22 mouse cellular contexts compared by ENCODE assay signal in genomic region chr16:95427512-95427911, GRCm38 (mm10).
DNase-seq lines count a peak whose midpoint lies in the region; ATAC-seq and TF ChIP-seq lines count a peak whose summit lies in the region.
"Had no signal": no experiment of that assay in that cellular context is flagged by ENCODE, and none has a peak within 500 bp of the region (broad histone marks: within the 10 kb centered on the region; RNA-seq: fewer than 3 reads in every experiment).

No protein-coding gene starts in this region.

- TF ChIP-seq CTCF in CH12.LX (conservative IDR thresholded peaks at IDR 0.05 in 1 of 2, IDR thresholded peaks at IDR 0.05 in 1 of 2; ENCODE audit: low read depth in 2 of 2, low read length in 2 of 2): no peak

- peak; percentile 48; the same call in 1 of the 2 replicates for TF ChIP-seq EP300 in CH12.LX (IDR thresholded peaks at IDR 0.05; ENCODE audit: low read length)

- H3K4me1 ChIP-seq in midbrain, embryonic 11.5 days (ENCODE audit: control insufficient read depth, insufficient read depth, low read length): no peaks in the 10 kb centered on the region
- H3K4me1 ChIP-seq in midbrain, embryonic 10.5 days: no peaks in the 10 kb centered on the region
- peaks cover 37 to 70% of the 10 kb centered on the region in 2 experiments for H3K4me1 ChIP-seq in CH12.LX (ENCODE audit: control insufficient read depth in 1 of 2, insufficient read depth in 2 of 2)
- peaks cover 50% of the 10 kb centered on the region for H3K4me1 ChIP-seq in limb, embryonic 10.5 days
- H3K4me1 ChIP-seq: hindbrain, embryonic 15.5 days had no signal

- no peak for ATAC-seq in midbrain, embryonic 11.5 days (ENCODE audit: low FRiP score)
- 0 out of 2 replicates have a peak, but pooled peaks have one; percentile 34 for ATAC-seq in neutrophil, adult 5-6 weeks (ENCODE audit: extremely low read depth, insufficient number of reproducible peaks, low FRiP score, poor library complexity, severe bottlenecking)
- ATAC-seq in megakaryocyte, adult 5-6 weeks (ENCODE audit: poor library complexity, severe bottlenecking): no peak
- ATAC-seq: forebrain, embryonic 14.5 days had no signal

- no peaks in the 10 kb centered on the region for H3K9me3 ChIP-seq in midbrain, embryonic 11.5 days (ENCODE audit: control insufficient read depth, low read length)
- H3K9me3 ChIP-seq in midbrain, embryonic 10.5 days (replicated peaks): no peaks in the 10 kb centered on the region
- H3K9me3 ChIP-seq in CH12.LX (replicated peaks; ENCODE audit: low read length): no peaks in the 10 kb centered on the region
- H3K9me3 ChIP-seq in limb, embryonic 10.5 days (replicated peaks): no peaks in the 10 kb centered on the region
- H3K9me3 ChIP-seq: embryonic facial prominence, embryonic 15.5 days; forebrain, embryonic 10.5 days; G1E; heart, embryonic 13.5 days; hindbrain, embryonic 15.5 days had no signal

- H3K9ac ChIP-seq in midbrain, embryonic 11.5 days (ENCODE audit: low read length): no peak overlapping the region
- no peak overlapping the region for H3K9ac ChIP-seq in CH12.LX (ENCODE audit: insufficient read depth, low read depth)
- H3K9ac ChIP-seq: embryonic facial prominence, embryonic 15.5 days; heart, embryonic 13.5 days; hindbrain, embryonic 15.5 days had no signal

- no peaks in the 10 kb centered on the region for H3K27me3 ChIP-seq in midbrain, embryonic 11.5 days (ENCODE audit: control insufficient read depth, insufficient read depth, low read length)
- no peaks in the 10 kb centered on the region for H3K27me3 ChIP-seq in midbrain, embryonic 10.5 days (ENCODE audit: low read depth, poor library complexity, severe bottlenecking)
- H3K27me3 ChIP-seq in CH12.LX (replicated peaks): no peaks in the 10 kb centered on the region
- no peaks in the 10 kb centered on the region for H3K27me3 ChIP-seq in limb, embryonic 10.5 days (ENCODE audit: low read depth, poor library complexity, severe bottlenecking)
- H3K27me3 ChIP-seq: embryonic facial prominence, embryonic 15.5 days; heart, embryonic 13.5 days; hindbrain, embryonic 15.5 days had no signal

- peak; percentile 35 for DNase-seq in midbrain, embryonic 11.5 days (ENCODE audit: low spot score, missing footprints)
- DNase-seq in midbrain, embryonic 10.5 days (ENCODE audit: low spot score): no peak
- DNase-seq in CH12.LX (ENCODE audit: extremely low read depth): no peak
- no peak for DNase-seq in limb, embryonic 10.5 days (ENCODE audit: low spot score)
- no peak for DNase-seq in cerebellum, adult 11 months
- DNase-seq: adrenal gland, postnatal 14 days; cerebellum, adult 2 months; cerebellum, postnatal 14 days; embryo, embryonic 11 days; gastrocnemius, adult 2 months; gastrocnemius, postnatal 25 days; heart, adult 11 months; heart, postnatal 36 days had no signal

- in situ Hi-C loops in CH12.LX (cut with MboI; ENCODE audit: low pct_ligation_motif_present, low pct_unique_long_range_greater_than_20kb, low sequenced_read_pairs): no loop called here

- no peaks in the 10 kb centered on the region for H3K79me2 ChIP-seq in CH12.LX (replicated peaks; ENCODE audit: control insufficient read depth, extremely low read depth, insufficient read depth, poor library complexity, severe bottlenecking)

- no peak overlapping the region for H3K4me3 ChIP-seq in midbrain, embryonic 11.5 days (ENCODE audit: low read depth, low read length)
- H3K4me3 ChIP-seq in midbrain, embryonic 10.5 days: no peak overlapping the region
- H3K4me3 ChIP-seq in CH12.LX (replicated peaks in 1 of 3; ENCODE audit: low read depth in 2 of 3, low read length in 2 of 3, poor library complexity in 1 of 3): no peak overlapping the region
- no peak overlapping the region for H3K4me3 ChIP-seq in limb, embryonic 10.5 days
- H3K4me3 ChIP-seq: embryonic facial prominence, embryonic 15.5 days; erythroblast, embryonic 14.5 days; forebrain, embryonic 10.5 days; gastrocnemius, adult 2 months; heart, embryonic 13.5 days; hindbrain, embryonic 15.5 days had no signal

- H3K4me2 ChIP-seq in midbrain, embryonic 11.5 days: no peak overlapping the region
- H3K4me2 ChIP-seq in CH12.LX (ENCODE audit: insufficient read depth, low read depth, poor library complexity, severe bottlenecking): no peak overlapping the region
- H3K4me2 ChIP-seq: embryonic facial prominence, embryonic 15.5 days; heart, embryonic 13.5 days; hindbrain, embryonic 15.5 days had no signal

- WGBS in midbrain, embryonic 11.5 days: 93% methylated on average over 10 of the region's 10 CpGs
- WGBS in midbrain, embryonic 10.5 days: 90% methylated on average over 10 of the region's 10 CpGs
- WGBS in limb, embryonic 10.5 days: 93% methylated on average over 10 of the region's 10 CpGs

- dilution Hi-C loops in CH12.LX (cut with MboI; ENCODE audit: extremely low pct_ligation_motif_present, extremely low pct_unique_long_range_greater_than_20kb, low sequenced_read_pairs): no loop called here

- no peak overlapping the region for H3K27ac ChIP-seq in midbrain, embryonic 11.5 days (ENCODE audit: low read depth, low read length)
- H3K27ac ChIP-seq in midbrain, embryonic 10.5 days (replicated peaks): no peak overlapping the region
- H3K27ac ChIP-seq in CH12.LX (ENCODE audit: insufficient read depth, low read depth): no peak overlapping the region
- H3K27ac ChIP-seq in limb, embryonic 10.5 days: 0 out of 2 replicates have a peak overlapping the region, but pooled peaks have one; percentile 19
- H3K27ac ChIP-seq: embryonic facial prominence, embryonic 15.5 days; forebrain, embryonic 10.5 days; gastrocnemius, adult 2 months; heart, embryonic 13.5 days; hindbrain, embryonic 15.5 days had no signal

- TF ChIP-seq RAD21 in CH12.LX (IDR thresholded peaks at IDR 0.05; ENCODE audit: low read depth, low read length): no peak

- no peaks in the 10 kb centered on the region for H3K36me3 ChIP-seq in midbrain, embryonic 11.5 days (ENCODE audit: control insufficient read depth, insufficient read depth, low read length)
- no peaks in the 10 kb centered on the region for H3K36me3 ChIP-seq in midbrain, embryonic 10.5 days
- no peaks in the 10 kb centered on the region for H3K36me3 ChIP-seq in CH12.LX (replicated peaks in 1 of 2; ENCODE audit: control insufficient read depth in 1 of 2, insufficient read depth in 1 of 2, low read length in 1 of 2)
- H3K36me3 ChIP-seq in limb, embryonic 10.5 days: no peaks in the 10 kb centered on the region
- H3K36me3 ChIP-seq: embryonic facial prominence, embryonic 15.5 days; forebrain, embryonic 10.5 days; heart, embryonic 13.5 days; hindbrain, embryonic 15.5 days had no signal

- no peak for TF ChIP-seq POLR2A in CH12.LX (IDR thresholded peaks at IDR 0.05; ENCODE audit: low read depth, low read length)

TF ChIP-seq in CH12.LX, 34 proteins besides CTCF, POLR2A, EP300 and RAD21:
- TF ChIP-seq ETS1 (conservative IDR thresholded peaks at IDR 0.05; ENCODE audit: low read depth, low read length) (peak; percentile 64), TCF12 (IDR thresholded peaks at IDR 0.05; ENCODE audit: low read depth, low read length) (0 out of 2 replicates have a peak, but pooled peaks have one; percentile 26), ZMIZ1 (IDR thresholded peaks at IDR 0.05; ENCODE audit: low read depth, low read length) (no peak), MEF2A (IDR thresholded peaks at IDR 0.05; ENCODE audit: borderline replicate concordance, low read depth, low read length) (0 out of 2 replicates have a peak, but pooled peaks have one; percentile 10), ZKSCAN1 (IDR thresholded peaks at IDR 0.05; ENCODE audit: borderline replicate concordance, low read depth, low read length) (no peak), BHLHE40 (IDR thresholded peaks at IDR 0.05; ENCODE audit: low read depth, low read length) (peak; percentile 31; the same call in 1 of the 2 replicates)
